Mouse (Mus musculus) stomach, postnatal 0 days (tissue): ENCODE results near the gene Rack1.

Experiments used
- CTCF ChIP-seq: IDR thresholded peaks from 2 replicates; pipeline ENCODE4 v1.5.1; 2016; ENCODE audit warnings: antibody characterized with exemption, low read depth, mild to moderate bottlenecking, moderate library complexity
- EP300 ChIP-seq: optimal IDR thresholded peaks from 2 replicates; pipeline ENCODE3; 2016; ENCODE audit warnings: antibody characterized with exemption

DNA sequence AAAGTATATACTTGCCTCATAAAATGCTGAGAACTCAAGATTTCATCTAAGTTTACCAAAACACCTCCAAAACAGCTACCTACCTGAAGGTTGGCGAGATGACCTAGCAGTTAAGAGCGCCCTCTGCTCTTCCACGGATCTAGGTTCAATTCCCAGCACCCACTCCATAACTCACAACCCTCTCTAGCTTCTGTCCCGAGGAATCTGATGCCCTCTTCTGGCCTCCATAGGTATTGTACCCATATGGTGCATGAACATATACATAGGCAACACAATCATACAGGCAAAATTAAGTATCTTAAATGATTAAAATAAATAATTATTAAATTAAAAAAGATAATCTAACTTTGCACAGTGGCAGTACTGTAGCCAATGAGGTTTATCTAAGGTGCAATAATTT is 17.9 kb upstream of the Rack1 start:
- TF ChIP-seq CTCF (peak; percentile 18; the same call in 1 of the 2 replicates), EP300 (no peak)
